20 mouse cellular contexts compared by ENCODE assay signal in genomic region chr5:73704757-73705156, GRCm38 (mm10). TPM values are rescaled to one million over a fixed set of nuclear protein-coding genes. Genes with fewer than 3 reads are reported as not detected.
"Had no signal": no experiment of that assay in that cellular context is flagged by ENCODE, and none has a peak within 500 bp of the region (broad histone marks: within the 10 kb centered on the region; RNA-seq: fewer than 3 reads in every experiment).

No protein-coding gene starts in this region.

- H3K9me3 ChIP-seq: lung, embryonic 15.5 days; midbrain, embryonic 10.5 days; midbrain, embryonic 12.5 days; neural tube, embryonic 12.5 days had no signal

- H3K4me1 ChIP-seq: midbrain, embryonic 10.5 days; midbrain, embryonic 12.5 days; neural tube, embryonic 12.5 days had no signal

- H3K36me3 ChIP-seq: lung, embryonic 15.5 days; midbrain, embryonic 10.5 days; midbrain, embryonic 12.5 days; neural tube, embryonic 12.5 days had no signal

- H3K4me2 ChIP-seq: lung, embryonic 15.5 days; midbrain, embryonic 12.5 days; neural tube, embryonic 12.5 days had no signal

- H3K27ac ChIP-seq: lung, embryonic 15.5 days; macrophage; midbrain, embryonic 10.5 days; midbrain, embryonic 12.5 days; neural tube, embryonic 12.5 days had no signal

- H3K27me3 ChIP-seq: midbrain, embryonic 12.5 days; neural tube, embryonic 12.5 days had no signal

- H3K4me3 ChIP-seq: lung, embryonic 15.5 days; midbrain, embryonic 10.5 days; midbrain, embryonic 12.5 days; neural tube, embryonic 12.5 days had no signal

- ATAC-seq: liver, postnatal 0 days; lung, postnatal 0 days; midbrain, embryonic 16.5 days had no signal

- DNase-seq: liver, postnatal 0 days; lung, adult 2 months; lung, postnatal 14 days; midbrain, embryonic 14.5 days; right cerebral cortex, postnatal 14 days; right cerebral cortex, postnatal 4 days; spleen, adult 18-20 months; thymus, adult 18-20 months; thymus, postnatal 14 days; thymus, postnatal 36 days had no signal

- H3K9ac ChIP-seq: liver, postnatal 0 days; lung, embryonic 15.5 days; midbrain, embryonic 12.5 days; neural tube, embryonic 12.5 days had no signal

RNA-seq across cellular contexts. Expression of gene Spata18, which starts 53.6 kb away (rescaled TPM):
- total RNA-seq: megakaryocyte-erythroid progenitor cell, adult 5-6 weeks; neutrophil, adult 5-6 weeks had no signal
- polyA plus RNA-seq: liver, postnatal 0 days; macrophage; midbrain, embryonic 10.5 days; neural tube, embryonic 12.5 days; small intestine, adult 2 months had no signal
